Mouse (Mus musculus) forebrain, embryonic 13.5 days (tissue): ENCODE data around the gene Elovl7. TPM values are rescaled to one million over a fixed set of nuclear protein-coding genes. Genes with fewer than 3 reads are reported as not detected.
A peak's percentile ranks its signal among the peaks of the same experiment; 100 is the strongest.

ENCODE experiments used
- ATAC-seq: fragments of 200-750 bp; cut with Nextera tagmentation; 2 replicates; pipeline ENCODE4 v1.8.0; 2017
- H3K27ac ChIP-seq: fragments of 300-500 bp; sonication (generic); 2 replicates; pipeline ENCODE4 v1.5.1; 2015; ENCODE audit warnings: inconsistent platforms, mild to moderate bottlenecking, moderate library complexity
- H3K27me3 ChIP-seq: fragments of 300-500 bp; sonication (generic); 2 replicates; pipeline ENCODE4 v1.6.1; 2015; ENCODE audit warnings: mild to moderate bottlenecking, inconsistent platforms
- H3K36me3 ChIP-seq: fragments of 300-500 bp; sonication (generic); 2 replicates; pipeline ENCODE4 v1.6.1; 2015; ENCODE audit warnings: mild to moderate bottlenecking, inconsistent platforms; ENCODE audit not compliant: poor library complexity, severe bottlenecking
- H3K4me1 ChIP-seq: fragments of 300-500 bp; sonication (generic); 2 replicates; pipeline ENCODE4 v1.6.1; 2015; ENCODE audit warnings: inconsistent platforms
- H3K4me2 ChIP-seq: fragments of 300-500 bp; sonication (generic); 2 replicates; pipeline ENCODE4 v1.6.1; 2015; ENCODE audit warnings: inconsistent platforms, mild to moderate bottlenecking, moderate library complexity
- H3K4me3 ChIP-seq: fragments of 300-500 bp; sonication (generic); 2 replicates; pipeline ENCODE4 v1.5.1; 2015; ENCODE audit warnings: mild to moderate bottlenecking, inconsistent platforms
- H3K9ac ChIP-seq: fragments of 300-500 bp; sonication (generic); 2 replicates; pipeline ENCODE4 v1.6.1; 2015; ENCODE audit warnings: mild to moderate bottlenecking, inconsistent platforms
- H3K9me3 ChIP-seq: fragments of 300-500 bp; sonication (generic); replicated peaks from 2 replicates; pipeline ENCODE4 v1.6.1; 2016; ENCODE audit warnings: inconsistent platforms
- WGBS: fragments of 180-500 bp; shearing (Covaris S2); methylation state at CpG from one replicate; pipeline ENCODE4 v1.1.7; 2015; 5-methylcytosine and 5-hydroxymethylcytosine counted together
- polyA plus RNA-seq: library from polyadenylated mRNA; unstranded; fragments of >200 nt; fragmentation: Nextera tagmentation; extraction: Ambion mirVana; gene quantifications from 2 replicates; pipeline ENCODE4 v1.2.1, GENCODE M21; 2015

Gene Elovl7
- polyA plus RNA-seq, 1 experiment from 2014 or later, result 1.3 TPM

DNA sequence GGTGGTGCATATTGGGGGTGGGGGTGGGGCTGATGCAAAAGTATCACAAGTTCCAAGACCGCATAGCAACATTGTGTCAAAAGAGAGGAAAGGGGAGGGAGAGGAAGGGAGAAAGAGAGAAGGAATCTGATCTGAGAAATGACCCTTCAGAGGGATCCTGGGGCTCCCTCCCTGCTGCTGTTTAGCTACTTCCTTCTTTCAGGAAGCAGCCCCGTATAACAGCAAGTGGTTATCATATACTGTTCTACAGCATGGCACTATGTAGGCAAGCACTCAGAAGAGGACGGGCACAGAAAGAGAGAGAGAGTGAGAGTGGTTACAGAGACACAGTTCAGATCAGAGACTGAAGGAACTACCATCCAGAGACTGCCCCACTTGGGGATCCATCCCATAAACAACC, 73.7 kb downstream of the Elovl7 start:
- no peaks in the 10 kb centered on the region for H3K9me3 ChIP-seq
- H3K36me3 ChIP-seq, result no peaks in the 10 kb centered on the region
- ATAC-seq, result no peak
- WGBS, result 54% methylated on average over 3 of the region's 3 CpGs
- H3K27ac ChIP-seq, result no peak overlapping the region
- H3K9ac ChIP-seq, result no peak overlapping the region
- H3K27me3 ChIP-seq, result no peaks in the 10 kb centered on the region
- no peak overlapping the region for H3K4me2 ChIP-seq
- H3K4me3 ChIP-seq, result no peak overlapping the region
- no peaks in the 10 kb centered on the region for H3K4me1 ChIP-seq

DNA sequence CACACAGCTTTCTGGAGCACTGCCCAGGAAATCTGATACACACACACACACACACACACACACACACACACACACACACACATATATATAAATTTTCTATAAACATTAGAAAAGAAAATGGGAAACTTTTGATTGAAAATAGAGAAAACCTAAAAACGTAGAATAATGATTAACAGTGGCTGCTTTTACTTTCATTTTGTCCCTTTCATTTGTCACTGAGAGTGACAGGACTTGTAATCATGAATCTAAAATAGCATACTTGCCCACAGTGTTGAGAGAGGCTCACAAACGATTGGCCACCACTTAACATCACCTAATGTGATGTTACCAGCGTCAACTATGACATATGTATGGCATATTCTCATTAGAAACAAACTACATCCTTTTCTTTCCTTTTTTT, 75.2 kb downstream of the Elovl7 start:
- H3K4me1 ChIP-seq, result no peaks in the 10 kb centered on the region
- no peak overlapping the region for H3K9ac ChIP-seq
- H3K27me3 ChIP-seq, result no peaks in the 10 kb centered on the region
- 69% methylated on average over 3 of the region's 3 CpGs for WGBS
- no peak overlapping the region for H3K4me2 ChIP-seq
- H3K27ac ChIP-seq, result no peak overlapping the region
- no peak overlapping the region for H3K4me3 ChIP-seq
- no peak for ATAC-seq
- no peaks in the 10 kb centered on the region for H3K9me3 ChIP-seq
- H3K36me3 ChIP-seq, result no peaks in the 10 kb centered on the region

DNA sequence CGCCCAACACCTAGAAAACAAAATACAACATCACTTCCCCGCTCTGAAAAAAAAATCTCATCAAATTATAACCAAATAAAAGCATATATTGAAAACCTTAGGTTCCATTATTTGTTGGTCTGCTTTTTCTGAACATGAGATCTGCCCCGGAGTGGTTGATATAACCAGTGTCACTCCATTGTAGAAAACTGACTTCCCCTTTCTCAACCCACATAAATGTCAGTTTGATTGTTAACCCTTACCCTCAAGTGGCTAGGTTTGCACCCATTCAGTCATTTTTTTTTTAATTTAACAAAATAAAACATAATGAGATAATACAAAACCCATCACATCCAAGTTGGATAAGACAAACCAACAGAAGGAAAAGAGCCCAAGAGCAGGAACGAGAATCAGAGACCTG, 76.1 kb downstream of the Elovl7 start:
- H3K4me2 ChIP-seq, result no peak overlapping the region
- H3K27me3 ChIP-seq, result no peaks in the 10 kb centered on the region
- H3K4me1 ChIP-seq, result no peaks in the 10 kb centered on the region
- H3K9ac ChIP-seq, result no peak overlapping the region
- H3K36me3 ChIP-seq, result no peaks in the 10 kb centered on the region
- no peaks in the 10 kb centered on the region for H3K9me3 ChIP-seq
- ATAC-seq, result no peak
- H3K4me3 ChIP-seq, result no peak overlapping the region
- 90% methylated on average over 4 of the region's 4 CpGs for WGBS
- no peak overlapping the region for H3K27ac ChIP-seq

DNA sequence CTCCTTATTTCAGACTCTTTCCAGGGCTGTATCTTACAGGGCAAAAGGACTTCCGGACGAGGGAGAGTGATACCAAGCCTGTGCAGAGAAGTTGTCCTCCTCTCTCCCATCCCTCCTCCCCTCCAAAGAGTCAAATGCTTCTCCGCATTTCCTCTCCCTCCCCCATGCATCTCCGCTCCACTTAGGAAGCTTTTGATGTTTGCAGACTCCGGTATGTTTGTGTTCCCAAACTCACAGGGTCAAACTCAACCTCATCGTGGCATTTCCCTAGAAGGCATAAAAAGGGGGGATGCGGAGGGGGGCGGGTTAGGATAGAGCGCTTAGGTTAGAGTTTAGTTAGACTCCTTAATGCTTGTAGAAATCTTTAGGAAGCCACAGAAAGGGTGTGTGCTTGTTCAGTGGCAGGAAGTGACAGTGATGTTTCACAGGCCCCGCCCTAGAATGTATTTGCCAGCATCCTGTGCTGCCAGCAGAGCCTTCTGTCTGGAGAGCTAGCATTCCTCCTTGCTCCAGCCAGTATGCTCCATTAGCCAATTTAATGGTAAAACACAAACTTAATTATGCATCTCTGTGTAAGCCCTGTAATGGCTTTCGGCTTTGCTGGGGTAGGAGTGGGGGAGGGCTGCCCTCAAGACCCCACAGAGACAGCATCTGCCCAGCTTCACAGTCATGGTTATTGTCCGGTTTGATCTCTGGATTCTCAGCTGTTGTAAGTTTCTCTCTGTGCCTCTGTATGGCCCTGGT, 83.3 kb downstream of the Elovl7 start:
- no peaks in the 10 kb centered on the region for H3K9me3 ChIP-seq
- WGBS, result 30% methylated on average over 12 of the region's 12 CpGs
- peak overlapping the region; percentile 0; the same call in 1 of the 2 replicates for H3K9ac ChIP-seq
- peak; percentile 81 for ATAC-seq
- H3K36me3 ChIP-seq, result no peaks in the 10 kb centered on the region
- H3K4me2 ChIP-seq, result peak overlapping the region; percentile 47
- H3K27ac ChIP-seq, result no peak overlapping the region
- no peaks in the 10 kb centered on the region for H3K27me3 ChIP-seq
- H3K4me1 ChIP-seq, result peaks cover 16% of the 10 kb centered on the region
- H3K4me3 ChIP-seq, result peak overlapping the region; percentile 20

DNA sequence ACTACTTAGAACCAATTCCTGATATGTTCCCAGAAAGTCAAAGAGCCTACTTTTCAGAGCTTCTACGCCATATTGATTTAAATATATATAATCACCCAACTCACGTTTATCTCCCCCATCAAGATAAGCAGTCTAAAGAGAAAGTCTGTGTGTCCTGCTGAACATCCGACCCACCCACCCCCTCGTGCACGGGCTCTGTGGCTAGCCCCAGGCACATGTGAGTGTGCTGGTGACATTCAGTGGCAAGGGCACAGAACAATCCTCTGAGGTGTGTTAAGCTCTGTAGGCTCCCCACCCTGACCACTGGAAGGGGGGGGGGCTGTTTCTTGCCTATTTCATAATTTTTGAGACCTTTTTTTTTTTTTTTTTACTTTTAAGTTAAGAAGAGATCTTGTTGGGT, 84.0 kb downstream of the Elovl7 start:
- Histone ChIP-seq H3K4me1 (peaks cover 16% of the 10 kb centered on the region), H3K9ac (no peak overlapping the region), H3K4me3 (no peak overlapping the region), H3K27ac (no peak overlapping the region), H3K4me2 (no peak overlapping the region), H3K27me3 (no peaks in the 10 kb centered on the region), H3K36me3 (no peaks in the 10 kb centered on the region), H3K9me3 (no peaks in the 10 kb centered on the region)
- no peak for ATAC-seq
- 89% methylated on average over 5 of the region's 5 CpGs for WGBS

DNA sequence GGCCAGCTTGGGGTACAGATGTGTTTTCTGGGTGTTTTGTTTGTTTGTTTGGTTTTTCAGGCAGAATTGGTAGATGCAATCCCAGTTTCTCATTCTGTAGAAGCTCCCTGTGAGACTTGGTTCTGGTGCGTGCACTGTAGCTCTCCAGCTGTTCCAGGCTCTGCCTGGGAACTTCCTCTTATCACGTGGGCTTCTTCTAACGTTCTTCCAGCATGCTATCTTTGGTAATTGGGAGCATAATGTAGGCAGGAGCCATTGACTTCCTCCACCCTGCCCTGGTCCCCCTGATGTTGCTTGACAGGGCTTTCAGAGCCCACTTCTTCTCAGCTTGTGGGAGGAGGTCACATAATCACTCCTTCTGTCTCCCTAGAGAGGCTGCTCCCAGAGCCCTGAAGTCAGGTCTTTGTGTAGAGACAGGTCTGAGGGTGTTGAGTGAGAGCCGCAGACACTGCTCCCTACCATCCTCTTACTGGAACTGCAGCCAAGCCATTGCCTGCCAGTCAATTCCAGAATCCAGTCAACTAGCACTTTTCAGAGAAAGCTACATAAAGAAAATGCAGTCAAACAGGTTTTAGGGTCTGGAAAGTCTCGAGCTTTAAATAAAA, 86.2 kb downstream of the Elovl7 start:
- Histone ChIP-seq H3K9me3 (no peaks in the 10 kb centered on the region), H3K4me2 (no peak overlapping the region), H3K9ac (no peak overlapping the region), H3K4me1 (peaks cover 16% of the 10 kb centered on the region), H3K27ac (no peak overlapping the region), H3K4me3 (no peak overlapping the region), H3K36me3 (no peaks in the 10 kb centered on the region), H3K27me3 (no peaks in the 10 kb centered on the region)
- ATAC-seq, result peak; percentile 52; the same call in 1 of the 2 replicates
- WGBS, result 27% methylated on average over 5 of the region's 5 CpGs

DNA sequence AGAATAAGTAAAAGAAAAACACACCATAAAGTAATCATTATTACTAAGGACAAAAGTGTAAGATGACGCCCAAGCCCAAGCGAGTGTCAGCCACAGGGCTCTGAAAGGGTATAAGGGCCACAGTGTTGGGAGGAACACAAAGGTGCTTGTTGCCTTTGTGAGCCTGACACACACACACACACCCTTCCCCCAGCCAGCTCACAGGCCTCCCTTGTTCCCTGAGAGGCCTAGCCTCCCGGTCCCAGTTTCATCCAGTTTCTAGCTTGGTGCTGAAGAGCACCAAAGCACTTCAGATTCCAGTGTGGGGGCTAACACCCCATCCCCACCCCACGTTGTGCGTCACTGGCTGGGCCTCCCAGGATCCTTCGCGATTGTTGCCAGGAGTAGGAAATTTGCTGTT, 87.2 kb downstream of the Elovl7 start:
- peak; percentile 72 for ATAC-seq
- Histone ChIP-seq H3K27me3 (no peaks in the 10 kb centered on the region), H3K36me3 (no peaks in the 10 kb centered on the region), H3K9ac (no peak overlapping the region), H3K9me3 (no peaks in the 10 kb centered on the region), H3K4me1 (peaks cover 16% of the 10 kb centered on the region), H3K4me2 (no peak overlapping the region), H3K27ac (no peak overlapping the region), H3K4me3 (no peak overlapping the region)
- WGBS, result 30% methylated on average over 7 of the region's 7 CpGs

DNA sequence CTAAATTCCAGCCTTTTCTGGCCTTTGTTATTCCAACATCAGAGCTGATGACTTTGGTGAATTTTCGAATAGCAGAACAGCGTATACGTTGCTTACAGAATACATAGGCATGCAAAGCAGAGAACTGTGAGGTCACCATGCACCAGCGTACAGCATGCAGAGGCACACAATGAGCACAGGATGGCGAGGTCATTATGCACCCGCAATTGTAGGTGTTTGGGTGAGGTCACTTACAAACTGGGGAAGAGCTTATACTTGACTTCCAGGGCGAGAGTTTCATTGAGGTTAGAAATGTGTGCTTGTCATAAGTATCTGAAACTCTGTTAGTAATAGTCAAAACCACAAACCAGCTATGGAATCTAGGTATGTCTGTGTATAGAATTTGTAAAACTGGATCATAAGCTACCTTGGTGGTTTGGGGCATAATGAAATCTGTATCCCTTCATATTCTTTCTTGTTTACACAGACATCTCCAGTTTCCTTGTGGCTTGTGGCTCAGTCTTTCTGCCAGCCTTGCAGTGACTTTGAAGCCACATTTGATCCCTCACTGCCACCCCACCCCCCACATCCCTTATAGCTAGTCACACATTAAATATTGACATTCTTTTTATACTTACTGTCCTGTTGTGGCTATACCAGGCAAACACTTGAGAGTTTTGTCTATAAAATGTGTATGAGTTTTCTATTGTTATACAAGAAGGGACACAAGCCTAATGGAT, 88.9 kb downstream of the Elovl7 start:
- no peak overlapping the region for H3K27ac ChIP-seq
- no peak overlapping the region for H3K9ac ChIP-seq
- H3K9me3 ChIP-seq, result no peaks in the 10 kb centered on the region
- WGBS, result 74% methylated on average over 7 of the region's 7 CpGs
- H3K4me2 ChIP-seq, result no peak overlapping the region
- H3K27me3 ChIP-seq, result no peaks in the 10 kb centered on the region
- ATAC-seq, result no peak
- H3K36me3 ChIP-seq, result no peaks in the 10 kb centered on the region
- H3K4me1 ChIP-seq, result peaks cover 8% of the 10 kb centered on the region; the same call in 1 of the 2 replicates
- H3K4me3 ChIP-seq, result no peak overlapping the region

DNA sequence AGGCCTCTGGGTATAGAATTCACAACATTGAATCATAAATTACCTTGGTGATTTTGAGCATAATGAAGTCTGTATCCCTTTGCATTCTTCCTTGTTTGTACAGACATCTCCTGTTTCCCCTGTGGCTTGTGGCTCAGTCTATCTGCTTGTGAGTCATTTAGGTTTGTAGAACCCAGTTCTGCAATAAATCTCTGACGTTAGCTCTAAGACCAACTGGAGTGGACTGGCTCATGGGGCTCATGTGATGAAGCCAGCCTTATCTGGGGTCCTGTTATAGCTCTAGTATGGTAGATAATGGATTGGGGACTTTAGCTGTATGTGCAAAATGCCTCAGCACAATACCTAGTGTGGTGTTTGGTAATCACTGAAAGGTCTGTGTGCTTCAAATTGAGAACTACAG, 89.6 kb downstream of the Elovl7 start:
- Histone ChIP-seq H3K4me2 (no peak overlapping the region), H3K9me3 (no peaks in the 10 kb centered on the region), H3K27me3 (no peaks in the 10 kb centered on the region), H3K9ac (no peak overlapping the region), H3K27ac (no peak overlapping the region), H3K4me3 (no peak overlapping the region), H3K36me3 (no peaks in the 10 kb centered on the region), H3K4me1 (peaks cover 8% of the 10 kb centered on the region; the same call in 1 of the 2 replicates)
- ATAC-seq, result no peak
- 88% methylated on average over 1 of the region's 1 CpGs for WGBS

DNA sequence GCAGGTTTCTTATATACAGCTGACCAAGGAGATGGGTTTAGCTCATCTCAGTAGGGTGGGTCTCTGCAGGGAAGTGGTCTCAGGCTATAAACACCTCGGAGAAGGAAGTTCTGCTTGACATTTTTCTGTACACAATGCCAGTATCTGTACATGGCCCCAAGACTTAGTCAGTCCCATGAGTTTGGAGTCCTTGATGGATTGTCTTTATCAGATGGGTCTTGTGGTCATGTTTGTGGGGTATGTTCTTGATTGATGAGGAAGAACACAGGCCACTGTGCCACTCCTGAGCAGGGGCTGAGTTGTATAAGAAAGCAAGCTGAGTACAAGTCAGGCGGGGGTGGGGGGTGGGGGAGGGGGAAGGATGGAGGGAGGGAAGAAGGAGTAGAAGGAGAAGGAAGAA, 90.5 kb downstream of the Elovl7 start:
- no peak for ATAC-seq

DNA sequence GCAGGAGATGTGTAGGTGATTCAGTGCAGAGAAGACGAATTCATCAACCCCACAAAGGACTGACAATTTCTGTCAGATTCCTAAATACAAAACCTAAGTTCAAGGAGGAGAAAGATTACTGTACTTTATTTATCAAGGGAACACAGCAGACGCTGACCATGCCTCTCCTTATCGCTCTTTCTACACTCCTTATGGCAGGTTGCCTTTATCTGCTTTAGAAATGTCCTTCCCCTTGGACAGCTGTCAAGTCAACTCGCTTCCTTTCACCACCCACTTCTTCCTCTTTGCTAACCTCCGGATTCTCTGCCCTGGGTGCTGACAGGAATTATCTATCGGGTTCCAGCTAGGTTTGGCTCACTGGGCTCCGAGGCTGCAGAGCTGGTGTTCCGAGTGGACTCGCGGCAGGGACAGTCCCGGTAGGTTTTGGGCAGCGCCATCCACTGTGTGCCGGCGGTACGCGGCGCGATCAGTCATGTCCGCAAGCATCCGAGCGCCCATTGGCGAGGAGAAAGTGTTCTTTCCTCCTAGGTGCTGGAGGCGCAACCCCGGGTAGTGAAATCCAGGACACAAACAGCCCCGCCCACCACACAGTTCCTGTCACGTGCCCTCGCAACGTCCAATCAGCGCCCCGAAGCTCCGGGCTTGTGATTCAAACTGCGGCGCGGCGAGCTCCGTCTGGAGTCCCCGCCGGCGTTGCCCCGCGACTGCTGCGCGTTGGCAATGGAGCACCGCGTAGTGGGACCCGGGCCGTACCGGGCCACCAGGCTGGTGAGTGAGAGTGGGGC, 101.7 kb downstream of the Elovl7 start, which contains the start of gene Depdc1b:
Gene Depdc1b, plus strand, starts transcription at position 631 of the 785 bp plus-strand sequence.
- WGBS, result 1% methylated on average over 48 of the region's 48 CpGs

More for the DNA sequence above, 90.5 kb downstream of the Elovl7 start:
- Histone ChIP-seq H3K27ac (no peak overlapping the region), H3K4me2 (no peak overlapping the region), H3K4me1 (peaks cover 8% of the 10 kb centered on the region; the same call in 1 of the 2 replicates), H3K9me3 (no peaks in the 10 kb centered on the region), H3K9ac (no peak overlapping the region), H3K36me3 (no peaks in the 10 kb centered on the region), H3K4me3 (no peak overlapping the region), H3K27me3 (no peaks in the 10 kb centered on the region)
- WGBS, result 52% methylated on average over 2 of the region's 2 CpGs

More for the DNA sequence above, 101.7 kb downstream of the Elovl7 start, which contains the start of gene Depdc1b:
- Histone ChIP-seq H3K27me3 (no peaks in the 10 kb centered on the region), H3K4me2 (peak within 1 kb of the TSS; percentile 91), H3K4me1 (peaks cover 22% of the 10 kb centered on the region), H3K9me3 (no peaks in the 10 kb centered on the region), H3K4me3 (peak within 1 kb of the TSS; percentile 76), H3K9ac (peak within 1 kb of the TSS; percentile 78), H3K36me3 (no peaks in the 10 kb centered on the region; the same call in 1 of the 2 replicates), H3K27ac (no peak within 1 kb of the TSS)
- peak; percentile 99 for ATAC-seq
